In the genomic region with DNA sequence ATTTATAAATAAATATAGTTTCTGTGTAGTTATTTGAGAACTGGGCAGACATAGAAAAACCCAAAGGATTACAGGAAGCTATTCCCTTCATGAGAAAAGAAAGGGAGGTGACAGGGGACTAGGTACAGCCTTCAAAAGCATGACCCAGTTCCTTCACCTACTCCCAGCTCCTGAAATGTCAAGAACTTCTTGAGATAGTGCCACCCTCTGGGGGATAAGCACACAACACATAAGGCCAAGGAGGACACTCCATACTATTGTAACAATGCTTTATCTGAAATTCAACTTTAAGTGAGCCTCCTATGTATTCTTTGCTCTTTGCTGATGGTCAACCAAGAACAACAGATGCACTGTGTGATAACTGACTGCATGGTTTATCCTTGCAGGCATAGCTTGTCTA, we compare ENCODE assay signal across 17 mouse cellular contexts.
"Had no signal": no experiment of that assay in that cellular context is flagged by ENCODE, and none has a peak within 500 bp of the region (broad histone marks: within the 10 kb centered on the region; RNA-seq: fewer than 3 reads in every experiment).

No protein-coding gene starts in this region.

- H3K27me3 ChIP-seq: lung, embryonic 15.5 days; megakaryocyte, embryonic 14.5 days; midbrain, embryonic 13.5 days; midbrain, embryonic 15.5 days; neural tube, embryonic 12.5 days had no signal

- H3K4me1 ChIP-seq: lung, embryonic 15.5 days; megakaryocyte, embryonic 14.5 days; midbrain, embryonic 13.5 days; midbrain, embryonic 15.5 days; neural tube, embryonic 12.5 days had no signal

- H3K9ac ChIP-seq: lung, embryonic 15.5 days; midbrain, embryonic 13.5 days; midbrain, embryonic 15.5 days; neural tube, embryonic 12.5 days had no signal

- ATAC-seq: lung, postnatal 0 days; midbrain, embryonic 13.5 days; midbrain, embryonic 15.5 days had no signal

- H3K4me3 ChIP-seq: lung, embryonic 15.5 days; megakaryocyte, embryonic 14.5 days; midbrain, embryonic 13.5 days; midbrain, embryonic 15.5 days; neural tube, embryonic 12.5 days had no signal

- H3K4me2 ChIP-seq: lung, embryonic 15.5 days; midbrain, embryonic 11.5 days; midbrain, embryonic 13.5 days; midbrain, embryonic 15.5 days; neural tube, embryonic 12.5 days had no signal

- H3K9me3 ChIP-seq: lung, embryonic 15.5 days; midbrain, embryonic 13.5 days; midbrain, embryonic 15.5 days; neural tube, embryonic 12.5 days had no signal

- H3K36me3 ChIP-seq: lung, embryonic 15.5 days; midbrain, embryonic 13.5 days; midbrain, embryonic 15.5 days; neural tube, embryonic 12.5 days had no signal

- H3K27ac ChIP-seq: lung, embryonic 15.5 days; macrophage; midbrain, embryonic 13.5 days; midbrain, embryonic 15.5 days; neural tube, embryonic 12.5 days had no signal

- DNase-seq: lung, adult 2 months; lung, postnatal 14 days; lung, postnatal 36 days; right cerebral cortex, postnatal 25 days; right cerebral cortex, postnatal 4 days; spleen, adult 18-20 months; thymus, adult 18-20 months; thymus, postnatal 14 days; thymus, postnatal 36 days had no signal
